In genomic region chr2:59745428-59745827, GRCm38 (mm10) we compare ENCODE assay signal across 8 mouse cellular contexts.
A peak's percentile ranks its signal among the peaks of the same experiment; 100 is the strongest.
DNase-seq lines count a peak whose midpoint lies in the region; ATAC-seq and TF ChIP-seq lines count a peak whose summit lies in the region.

No protein-coding gene starts in this region.

- DNase-seq in urinary bladder, postnatal 14 days (ENCODE audit: low spot score) = peak; percentile 66
- DNase-seq in urinary bladder, adult 2 months (ENCODE audit: low spot score) = no peak
- peak; percentile 27 for DNase-seq in adrenal gland, adult 2 months
- peak; percentile 61 for DNase-seq in embryo, embryonic 11.5 days (ENCODE audit: low read depth, low spot score)
- DNase-seq in hindbrain, postnatal 0 days (ENCODE audit: low spot score) = peak; percentile 89
- DNase-seq in limb, embryonic 14.5 days (ENCODE audit: low spot score) = peak; percentile 79

- no peaks in the 10 kb centered on the region for H3K27me3 ChIP-seq in hindbrain, postnatal 0 days (ENCODE audit: insufficient read depth, low read length)
- H3K27me3 ChIP-seq in limb, embryonic 14.5 days (ENCODE audit: control insufficient read depth, insufficient read depth, low read length) = no peaks in the 10 kb centered on the region
- H3K27me3 ChIP-seq in neural tube, embryonic 15.5 days (replicated peaks) = no peaks in the 10 kb centered on the region

- no peak overlapping the region for H3K9ac ChIP-seq in hindbrain, postnatal 0 days (replicated peaks; ENCODE audit: low read length)
- no peak overlapping the region for H3K9ac ChIP-seq in limb, embryonic 14.5 days (ENCODE audit: low read depth, low read length, severe bottlenecking)
- H3K9ac ChIP-seq in neural tube, embryonic 15.5 days (replicated peaks) = no peak overlapping the region

- no peak overlapping the region for H3K4me3 ChIP-seq in hindbrain, postnatal 0 days (ENCODE audit: low read length)
- H3K4me3 ChIP-seq in limb, embryonic 14.5 days (replicated peaks; ENCODE audit: low read length) = no peak overlapping the region
- no peak overlapping the region for H3K4me3 ChIP-seq in neural tube, embryonic 15.5 days (replicated peaks)

- no peak overlapping the region for H3K4me2 ChIP-seq in hindbrain, postnatal 0 days (ENCODE audit: low read depth, low read length)
- no peak overlapping the region for H3K4me2 ChIP-seq in limb, embryonic 14.5 days (replicated peaks; ENCODE audit: low read depth, low read length, severe bottlenecking)
- no peak overlapping the region for H3K4me2 ChIP-seq in neural tube, embryonic 15.5 days

- no peaks in the 10 kb centered on the region for H3K4me1 ChIP-seq in hindbrain, postnatal 0 days (ENCODE audit: insufficient read depth, low read length)
- H3K4me1 ChIP-seq in limb, embryonic 14.5 days (ENCODE audit: control insufficient read depth, insufficient read depth, low read length) = peaks cover 25% of the 10 kb centered on the region; the same call in 1 of the 2 replicates
- H3K4me1 ChIP-seq in neural tube, embryonic 15.5 days = peaks cover 2% of the 10 kb centered on the region; the same call in 1 of the 2 replicates

- no peaks in the 10 kb centered on the region for H3K36me3 ChIP-seq in hindbrain, postnatal 0 days (ENCODE audit: insufficient read depth, low read length)
- H3K36me3 ChIP-seq in limb, embryonic 14.5 days (ENCODE audit: control insufficient read depth, insufficient read depth, low read length) = peaks cover 2% of the 10 kb centered on the region; the same call in 1 of the 2 replicates
- no peaks in the 10 kb centered on the region for H3K36me3 ChIP-seq in neural tube, embryonic 15.5 days

- H3K27ac ChIP-seq in hindbrain, postnatal 0 days = no peak overlapping the region
- no peak overlapping the region for H3K27ac ChIP-seq in limb, embryonic 14.5 days (replicated peaks; ENCODE audit: low read depth, low read length)
- H3K27ac ChIP-seq in neural tube, embryonic 15.5 days (replicated peaks) = no peak overlapping the region

- peak; percentile 38; the same call in 1 of the 2 replicates for ATAC-seq in hindbrain, postnatal 0 days
- no peak for ATAC-seq in limb, embryonic 14.5 days (ENCODE audit: low FRiP score, low read depth)
- ATAC-seq in neural tube, embryonic 15.5 days (ENCODE audit: low FRiP score) = peak; percentile 43; the same call in 1 of the 2 replicates
- ATAC-seq in erythroblast, adult 5-6 weeks (replicated peaks; ENCODE audit: low FRiP score, poor library complexity, severe bottlenecking) = no peak

- H3K9me3 ChIP-seq in hindbrain, postnatal 0 days (ENCODE audit: low read length) = no peaks in the 10 kb centered on the region
- no peaks in the 10 kb centered on the region for H3K9me3 ChIP-seq in limb, embryonic 14.5 days (ENCODE audit: control insufficient read depth, low read length)
- no peaks in the 10 kb centered on the region for H3K9me3 ChIP-seq in neural tube, embryonic 15.5 days (replicated peaks)

- TF ChIP-seq CTCF in hindbrain, postnatal 0 days (IDR thresholded peaks at IDR 0.05; ENCODE audit: low read depth) = peak; percentile 86

- 32% methylated on average over 6 of the region's 6 CpGs for WGBS in hindbrain, postnatal 0 days
- 30% methylated on average over 6 of the region's 6 CpGs for WGBS in limb, embryonic 14.5 days
- WGBS in neural tube, embryonic 15.5 days = 36% methylated on average over 6 of the region's 6 CpGs

- TF ChIP-seq POLR2A in limb, embryonic 14.5 days (IDR thresholded peaks at IDR 0.05; ENCODE audit: borderline replicate concordance, extremely low read depth, insufficient read depth, insufficient read length) = no peak

Comparison
In these comparisons a context has a peak if more than half of its experiments do, and no peak if none do; other contexts are left out.
1. ATAC-seq: peak in hindbrain, postnatal 0 days (single experiment) and neural tube, embryonic 15.5 days (single experiment); none in limb, embryonic 14.5 days (single experiment) and erythroblast, adult 5-6 weeks (single experiment).